Mouse (Mus musculus): ENCODE data around the gene Abca8b.

DNA sequence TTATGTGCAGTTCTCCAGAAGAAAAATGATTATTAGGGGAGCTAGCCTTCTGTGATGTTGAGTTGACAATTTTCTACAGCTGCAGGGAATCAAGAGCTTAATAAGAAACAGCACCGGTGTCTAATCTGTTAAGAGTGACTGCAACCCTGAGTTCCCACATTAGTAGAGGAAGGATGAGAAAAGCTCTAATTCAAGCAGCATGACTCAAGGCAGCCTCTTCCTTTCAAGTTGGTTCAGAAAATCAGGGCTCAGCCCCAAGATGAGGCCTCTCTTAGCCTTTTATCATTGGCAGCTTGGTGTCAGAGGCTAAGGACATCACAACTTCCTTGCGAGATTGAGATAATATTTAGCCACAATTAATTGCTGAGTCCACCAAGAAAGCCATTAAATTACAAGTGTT is 85.8 kb downstream of the Abca8b start:
- TF ChIP-seq CTCF (conservative IDR thresholded peaks at IDR 0.05; ENCODE audit: low read length) (no peak), NANOG (IDR thresholded peaks at IDR 0.05; ENCODE audit: borderline replicate concordance, low read length) (no peak), POU5F1 (IDR thresholded peaks at IDR 0.05; ENCODE audit: borderline replicate concordance, low read length) (no peak)

All from E14TG2a.4 (cell line).